Mouse (Mus musculus) olfactory bulb, adult 2 months (tissue): ENCODE data around the gene Memo1. TPM values are rescaled to one million over a fixed set of nuclear protein-coding genes. Genes with fewer than 3 reads are reported as not detected.
"Not testable (repeated sequence)": the region's sequence is repeated elsewhere in the genome, so short reads cannot be mapped to it uniquely, and the experiment has no call there.

Experiments
- H3K27ac ChIP-seq: fragments of 200-500 bp; 2 replicates; pipeline ENCODE4 v1.5.1; 2012; ENCODE audit warnings: low read depth, low read length; ENCODE audit not compliant: insufficient read depth
- H3K4me1 ChIP-seq: fragments of 200-500 bp; 2 replicates; pipeline ENCODE4 v1.6.1; 2012; ENCODE audit warnings: low read length; ENCODE audit not compliant: control insufficient read depth, insufficient read depth
- H3K4me3 ChIP-seq: fragments of 200-500 bp; 2 replicates; pipeline ENCODE4 v1.5.1; 2012; ENCODE audit warnings: mild to moderate bottlenecking, low read depth, low read length, moderate library complexity; ENCODE audit not compliant: insufficient read depth
- CTCF ChIP-seq: fragments of 200-500 bp; IDR thresholded peaks from 2 replicates; pipeline ENCODE4 v1.5.1; 2012; ENCODE audit warnings: low read depth, mild to moderate bottlenecking, low read length, moderate library complexity; ENCODE audit not compliant: insufficient read depth
- POLR2A ChIP-seq: fragments of 200-500 bp; IDR thresholded peaks from 2 replicates; pipeline ENCODE4 v1.6.1; 2012; ENCODE audit warnings: mild to moderate bottlenecking, low read depth, low read length, moderate library complexity; ENCODE audit not compliant: insufficient read depth
- WGBS: fragments of 180-500 bp; shearing (Covaris S2); methylation state at CpG from one replicate; pipeline ENCODE4 v1.1.7; 2018; 5-methylcytosine and 5-hydroxymethylcytosine counted together
- polyA plus RNA-seq: library from polyadenylated mRNA; stranded (reverse); fragments of >200 nt; gene quantifications from 2 replicates; pipeline ENCODE4 v1.2.4, GENCODE M21; 2012; ENCODE audit warnings: low replicate concordance; ENCODE audit not compliant: missing spikeins, insufficient read depth, insufficient read length

The Memo1 gene
- polyA plus RNA-seq, 1 experiment = not detected

DNA sequence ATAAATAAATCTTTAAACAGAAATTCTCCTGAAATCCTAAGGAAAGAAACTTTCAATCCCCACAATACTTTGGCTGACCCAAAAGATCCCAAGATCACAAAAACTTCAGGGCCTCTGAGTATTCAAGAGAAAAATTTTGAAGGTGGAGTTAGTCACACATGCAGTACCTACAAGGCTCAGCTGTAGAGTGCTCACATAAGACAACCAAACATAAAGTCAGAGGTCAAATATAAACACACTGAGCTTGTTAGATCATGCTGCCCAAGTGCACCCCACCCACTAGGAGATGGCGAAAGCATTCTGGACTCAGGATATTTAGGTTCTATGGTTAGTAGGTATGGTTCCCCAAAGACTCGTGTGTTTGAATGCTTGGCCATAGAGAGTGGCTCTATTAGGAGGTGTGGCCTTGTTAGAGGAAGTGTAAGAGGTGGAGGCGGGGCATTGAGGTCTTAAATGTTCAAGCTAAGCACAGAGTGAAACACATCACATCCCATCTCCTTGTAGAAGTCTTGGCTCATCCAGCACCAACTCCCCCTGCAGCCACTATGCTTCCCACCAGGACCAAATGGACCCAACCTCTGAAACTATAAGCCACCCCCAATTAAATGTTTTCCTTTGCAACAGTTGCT lies 67.1 kb downstream of the Memo1 start:
- no peak overlapping the region for H3K4me3 ChIP-seq
- TF ChIP-seq POLR2A (no peak), CTCF (no peak)
- H3K27ac ChIP-seq = no peak overlapping the region
- no peaks in the 10 kb centered on the region for H3K4me1 ChIP-seq
- 99% methylated on average over 3 of the region's 3 CpGs for WGBS

DNA sequence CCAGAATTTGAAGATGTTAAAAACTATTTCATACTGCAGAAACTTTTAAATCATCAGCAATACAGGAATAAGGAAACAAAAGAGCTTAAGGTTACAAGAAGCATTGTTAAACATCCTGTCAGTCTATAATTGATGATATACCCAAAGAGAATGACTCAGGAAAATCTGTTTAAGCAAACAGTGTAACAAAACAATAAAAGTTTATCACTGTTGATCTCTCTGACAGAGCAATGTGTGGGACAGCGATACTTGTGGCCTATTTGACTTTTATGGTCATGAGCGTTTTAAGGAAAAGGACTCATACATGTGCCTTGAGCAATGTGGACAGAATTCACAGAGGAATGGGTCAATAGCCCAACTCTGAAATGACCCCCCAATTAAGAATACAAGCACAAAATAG lies 78.0 kb downstream of the Memo1 start:
- WGBS = 88% methylated on average over 2 of the region's 2 CpGs
- no peaks in the 10 kb centered on the region; the same call in 1 of the 2 replicates for H3K4me1 ChIP-seq
- no peak overlapping the region for H3K4me3 ChIP-seq
- H3K27ac ChIP-seq = no peak overlapping the region
- TF ChIP-seq CTCF (no peak), POLR2A (no peak)

DNA sequence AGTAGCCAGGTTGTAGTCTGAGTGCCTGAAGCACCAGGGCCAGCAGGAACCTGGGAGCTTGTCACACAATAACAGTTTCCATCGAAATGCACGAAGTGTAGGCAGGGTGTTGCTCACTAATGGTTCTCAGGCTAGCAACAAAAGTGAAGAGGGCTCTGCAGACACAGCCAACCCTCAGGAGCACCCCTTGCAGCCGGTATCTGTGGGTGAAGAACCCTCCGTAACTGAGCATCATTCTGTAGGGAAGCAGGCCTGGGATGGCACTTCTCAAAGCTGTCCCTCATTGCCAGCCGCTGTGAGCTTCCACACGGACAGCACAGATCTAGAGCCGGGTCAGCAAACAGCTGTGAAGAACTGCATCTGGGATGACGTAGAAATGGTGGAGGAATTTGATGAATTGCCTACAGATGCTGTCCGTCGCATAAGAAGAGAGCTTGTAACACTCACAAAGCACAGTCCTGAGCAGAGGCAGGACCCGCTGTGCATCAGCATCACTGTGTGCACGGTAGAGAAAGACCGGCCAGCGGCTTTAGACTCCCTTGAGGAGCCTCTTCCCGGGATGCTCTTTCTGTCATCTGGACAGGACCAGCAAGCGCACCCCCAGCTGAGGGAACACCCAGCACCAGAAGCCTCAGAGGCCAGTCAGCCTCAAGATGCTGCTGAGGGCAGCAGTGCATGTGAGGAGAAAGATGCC lies 82.3 kb downstream of the Memo1 start:
- not testable (repeated sequence) for H3K4me1 ChIP-seq, H3K27ac ChIP-seq, H3K4me3 ChIP-seq
- WGBS = 87% methylated on average over 16 of the region's 16 CpGs

DNA sequence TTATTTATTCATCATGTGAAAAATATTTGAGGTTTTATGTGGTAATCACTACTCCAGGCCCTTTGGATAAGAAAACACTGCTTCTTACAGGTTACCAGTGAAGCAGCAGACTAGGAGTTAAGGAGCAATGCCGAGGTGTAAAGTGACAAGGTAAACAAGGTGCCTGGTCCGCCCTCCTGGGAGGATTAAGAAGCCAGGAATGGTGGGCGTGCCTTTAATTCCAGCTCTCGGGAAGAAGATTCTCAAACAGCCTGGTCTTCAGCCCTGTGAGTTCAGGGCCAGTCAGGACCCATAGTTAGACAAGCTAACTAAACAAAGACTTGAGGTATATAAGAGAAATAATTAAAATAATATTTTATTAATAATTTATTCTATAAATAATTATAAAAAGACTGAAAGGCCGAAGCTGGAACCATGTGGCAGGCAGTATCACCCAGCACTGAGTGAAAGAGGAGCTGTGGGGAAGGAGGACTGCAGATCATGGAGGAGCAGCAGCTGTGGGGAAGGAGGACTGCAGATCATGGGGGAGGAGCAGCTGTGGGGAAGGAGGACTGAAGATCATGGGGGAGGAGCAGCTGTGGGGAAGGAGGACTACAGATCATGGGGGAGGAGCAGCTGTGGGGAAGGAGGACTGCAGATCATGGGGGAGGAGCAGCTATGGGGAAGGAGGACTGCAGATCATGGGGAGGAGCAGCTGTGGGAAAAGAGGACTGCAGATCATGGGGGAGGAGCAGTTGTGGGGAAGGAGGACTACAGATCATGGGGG lies 86.0 kb downstream of the Memo1 start:
- Histone ChIP-seq H3K4me3 (no peak overlapping the region), H3K4me1 (no peaks in the 10 kb centered on the region; the same call in 1 of the 2 replicates), H3K27ac (no peak overlapping the region)
- TF ChIP-seq POLR2A (no peak), CTCF (no peak)
- WGBS = 59% methylated on average over 5 of the region's 5 CpGs

DNA sequence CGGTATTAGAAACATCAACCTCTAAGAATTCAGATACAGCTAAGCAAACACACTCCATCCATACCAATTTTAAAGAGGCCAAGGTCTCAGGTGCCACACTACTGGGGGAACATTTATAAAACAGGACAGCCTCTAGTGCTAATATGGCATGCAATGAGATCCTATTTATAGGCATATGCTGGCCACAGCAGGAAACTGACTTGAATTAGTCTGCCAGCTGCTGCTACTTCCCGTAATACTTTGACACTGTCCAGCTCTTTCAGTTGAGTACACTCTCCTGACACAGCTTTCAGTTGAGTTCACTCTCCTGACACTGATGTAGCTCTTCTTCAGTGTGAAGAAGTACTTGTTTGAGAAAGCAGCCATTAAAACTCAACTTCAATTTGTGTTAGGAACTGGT lies 99.4 kb downstream of the Memo1 start:
- Histone ChIP-seq H3K27ac (no peak overlapping the region), H3K4me3 (no peak overlapping the region), H3K4me1 (no peaks in the 10 kb centered on the region)
- 68% methylated on average over 2 of the region's 2 CpGs for WGBS
- TF ChIP-seq POLR2A (no peak), CTCF (no peak)

DNA sequence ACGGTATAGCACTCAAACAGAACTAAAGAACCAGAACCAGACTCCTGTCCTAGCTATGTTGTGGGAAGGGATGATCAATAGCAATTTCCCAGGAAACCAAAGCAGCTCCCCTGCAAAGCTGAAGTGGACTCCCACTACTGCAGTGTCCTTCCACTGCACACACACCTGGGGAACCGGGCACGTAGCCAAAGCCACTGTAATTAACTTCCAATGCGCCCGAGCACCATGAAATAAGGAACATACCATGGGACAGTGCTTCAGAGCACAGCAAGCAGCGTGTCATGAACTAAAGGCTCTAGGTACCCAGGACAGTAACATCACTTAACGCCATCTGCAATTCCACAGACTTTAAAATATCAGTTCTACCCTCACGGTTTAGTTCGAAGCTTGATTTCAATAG lies 100.6 kb downstream of the Memo1 start:
- no peaks in the 10 kb centered on the region for H3K4me1 ChIP-seq
- no peak overlapping the region for H3K27ac ChIP-seq
- H3K4me3 ChIP-seq = no peak overlapping the region
- TF ChIP-seq CTCF (no peak), POLR2A (no peak)
- 78% methylated on average over 9 of the region's 9 CpGs for WGBS

DNA sequence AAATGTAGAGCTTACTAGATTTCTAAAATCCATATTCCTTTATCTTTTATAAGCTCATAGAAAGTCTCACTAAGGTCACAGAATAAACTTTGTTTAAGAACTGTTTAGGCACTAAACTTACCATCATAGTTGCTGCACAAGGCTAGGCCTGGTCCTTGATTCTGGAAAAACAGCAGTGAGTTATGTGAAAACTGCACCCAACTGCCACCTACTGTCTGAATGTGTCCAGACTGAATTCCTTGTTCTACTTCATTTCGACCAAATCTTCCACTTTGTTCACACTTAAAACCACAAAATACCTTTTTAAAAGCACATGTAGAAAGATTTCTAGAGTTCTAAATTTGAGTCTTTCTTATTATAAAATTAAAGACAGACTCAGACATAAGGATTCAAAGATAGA lies 101.9 kb downstream of the Memo1 start:
- TF ChIP-seq CTCF = no peak
- TF ChIP-seq POLR2A = no peak
- 54% methylated on average over 1 of the region's 1 CpGs for WGBS

DNA sequence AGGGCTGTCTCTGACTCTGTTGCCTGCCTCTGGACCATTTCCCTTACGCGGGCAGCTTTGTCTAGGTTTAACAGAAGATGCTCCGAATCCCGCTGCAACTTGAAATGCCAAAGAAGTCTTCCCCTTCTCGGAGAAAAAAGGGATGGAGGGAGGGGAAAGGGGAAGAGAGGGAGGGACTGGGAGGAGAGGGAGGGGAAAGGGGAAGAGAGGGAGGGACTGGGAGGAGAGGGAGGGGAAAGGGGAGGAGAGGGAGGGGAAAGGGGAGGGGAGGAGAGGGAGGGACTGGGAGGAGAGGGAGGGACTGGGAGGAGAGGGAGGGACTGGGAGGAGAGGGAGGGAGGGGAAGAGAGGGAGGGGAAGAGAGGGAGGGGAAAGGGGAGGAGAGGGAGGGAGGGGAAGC lies 103.9 kb downstream of the Memo1 start:
- H3K4me3 ChIP-seq = no peak overlapping the region
- TF ChIP-seq POLR2A (no peak), CTCF (no peak)
- H3K27ac ChIP-seq = no peak overlapping the region
- 83% methylated on average over 5 of the region's 5 CpGs for WGBS
- no peaks in the 10 kb centered on the region for H3K4me1 ChIP-seq

More for the DNA sequence above, 101.9 kb downstream of the Memo1 start:
- no peak overlapping the region for H3K4me3 ChIP-seq
- no peak overlapping the region for H3K27ac ChIP-seq
- no peaks in the 10 kb centered on the region for H3K4me1 ChIP-seq

DNA sequence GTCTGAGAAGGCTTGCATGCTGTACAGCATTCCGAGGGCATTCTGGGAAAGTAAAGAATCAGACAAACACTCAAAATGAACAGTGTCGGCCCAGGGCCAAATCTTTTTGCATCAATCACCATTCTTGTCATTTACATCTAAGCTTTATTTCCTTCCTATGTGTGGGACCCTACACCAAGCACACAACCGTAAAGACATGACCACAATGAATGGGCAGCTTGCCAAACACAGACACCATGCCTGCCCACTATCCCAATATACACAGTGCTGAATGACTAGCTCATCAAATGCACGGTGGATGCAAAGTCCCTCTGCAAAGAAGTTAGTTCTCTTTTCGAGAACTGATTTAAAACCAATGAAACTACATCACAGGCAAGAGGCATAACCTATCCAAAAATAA lies 109.1 kb downstream of the Memo1 start:
- 75% methylated on average over 5 of the region's 5 CpGs for WGBS
- H3K4me1 ChIP-seq = no peaks in the 10 kb centered on the region
- H3K4me3 ChIP-seq = no peak overlapping the region
- TF ChIP-seq POLR2A (no peak), CTCF (no peak)
- no peak overlapping the region for H3K27ac ChIP-seq
